Mouse (Mus musculus): ENCODE results near the gene Rab12.
A peak's percentile ranks its signal among the peaks of the same experiment; 100 is the strongest.
"Not testable (repeated sequence)": the region's sequence is repeated elsewhere in the genome, so short reads cannot be mapped to it uniquely, and the experiment has no call there.

Gene Rab12

DNA sequence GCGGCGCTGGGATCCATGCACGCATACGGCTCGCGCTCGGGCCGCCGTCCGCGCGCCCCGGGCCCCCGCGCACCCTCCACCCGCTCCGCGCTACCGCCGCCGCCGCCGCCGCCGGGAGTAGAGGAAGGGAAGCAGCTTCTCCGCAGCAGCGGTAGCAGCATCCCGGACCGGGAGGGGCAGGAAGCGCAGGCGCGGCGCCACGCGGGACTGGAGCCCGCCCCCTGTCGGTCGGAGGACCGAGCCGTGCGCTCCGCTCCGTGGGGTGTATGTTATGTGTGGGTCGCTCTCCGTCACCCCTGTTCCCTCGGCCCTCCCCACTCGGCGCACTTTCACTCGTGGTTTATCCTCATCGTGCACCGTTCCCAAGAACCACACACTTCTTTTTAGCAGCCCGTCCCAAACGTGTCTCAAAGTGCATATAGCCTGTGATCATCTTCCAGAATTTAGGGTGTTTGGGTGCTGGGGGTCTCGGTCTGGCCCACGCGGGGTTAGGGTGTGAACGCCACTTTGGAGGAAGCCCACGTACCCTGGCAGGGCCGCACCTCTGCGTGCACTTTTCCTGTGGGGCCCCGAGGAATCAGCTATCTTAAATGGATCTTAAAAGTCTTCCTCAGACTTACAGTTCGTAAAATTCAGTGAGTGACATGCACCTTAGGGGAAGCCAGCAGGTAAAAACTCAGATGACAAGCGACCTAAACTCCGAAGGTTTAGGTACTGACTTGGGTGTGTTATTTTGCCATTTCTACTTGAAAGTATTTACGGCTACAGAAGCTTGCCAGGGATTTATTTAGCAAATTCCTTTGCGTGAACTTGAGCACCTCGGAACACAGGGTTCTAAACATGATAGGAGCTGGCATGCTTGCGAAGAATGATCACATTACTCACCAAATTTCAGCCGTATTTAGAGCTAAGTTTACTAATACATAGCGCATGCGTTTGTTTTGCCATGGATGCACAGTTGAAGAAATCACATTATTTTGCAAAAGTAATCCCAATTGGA is at the start of gene Rab12:
Rab12 (minus strand) TSS at position 176 of the 1,000 bp plus-strand sequence.
- DNase-seq (ENCODE audit: low spot score in 2 of 2), result peak; percentile 81

- peak; percentile 22 to 29 for DNase-seq (ENCODE audit: low spot score in 2 of 2)
These were observed 44.7 kb upstream of the Rab12 start for GRCm38 (mm10) chr17:66564213-66564612.

DNA sequence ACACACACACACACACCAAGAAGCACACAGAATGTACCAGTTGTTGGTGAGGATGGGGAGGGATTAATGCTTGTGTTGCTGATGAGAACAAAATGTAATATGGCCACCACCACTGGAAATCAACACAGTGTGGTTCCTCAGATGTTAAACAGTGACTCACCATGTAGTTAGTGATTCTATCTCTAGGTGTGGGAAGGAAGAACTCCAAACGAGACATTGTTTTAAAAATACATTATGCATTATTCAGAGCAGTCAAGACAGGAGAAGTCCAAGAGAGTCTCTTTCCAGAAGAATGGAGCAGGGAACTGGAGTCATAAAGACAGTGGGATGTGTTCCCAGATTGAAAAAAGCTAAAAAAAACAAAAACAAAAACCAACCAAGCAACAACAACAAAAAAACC is 44.0 kb upstream of the Rab12 start:
- no peak for DNase-seq (ENCODE audit: low spot score in 2 of 2)

- no peak for DNase-seq (ENCODE audit: low spot score in 2 of 2)
These were observed 41.9 kb upstream of the Rab12 start for GRCm38 (mm10) chr17:66561380-66561779.

DNA sequence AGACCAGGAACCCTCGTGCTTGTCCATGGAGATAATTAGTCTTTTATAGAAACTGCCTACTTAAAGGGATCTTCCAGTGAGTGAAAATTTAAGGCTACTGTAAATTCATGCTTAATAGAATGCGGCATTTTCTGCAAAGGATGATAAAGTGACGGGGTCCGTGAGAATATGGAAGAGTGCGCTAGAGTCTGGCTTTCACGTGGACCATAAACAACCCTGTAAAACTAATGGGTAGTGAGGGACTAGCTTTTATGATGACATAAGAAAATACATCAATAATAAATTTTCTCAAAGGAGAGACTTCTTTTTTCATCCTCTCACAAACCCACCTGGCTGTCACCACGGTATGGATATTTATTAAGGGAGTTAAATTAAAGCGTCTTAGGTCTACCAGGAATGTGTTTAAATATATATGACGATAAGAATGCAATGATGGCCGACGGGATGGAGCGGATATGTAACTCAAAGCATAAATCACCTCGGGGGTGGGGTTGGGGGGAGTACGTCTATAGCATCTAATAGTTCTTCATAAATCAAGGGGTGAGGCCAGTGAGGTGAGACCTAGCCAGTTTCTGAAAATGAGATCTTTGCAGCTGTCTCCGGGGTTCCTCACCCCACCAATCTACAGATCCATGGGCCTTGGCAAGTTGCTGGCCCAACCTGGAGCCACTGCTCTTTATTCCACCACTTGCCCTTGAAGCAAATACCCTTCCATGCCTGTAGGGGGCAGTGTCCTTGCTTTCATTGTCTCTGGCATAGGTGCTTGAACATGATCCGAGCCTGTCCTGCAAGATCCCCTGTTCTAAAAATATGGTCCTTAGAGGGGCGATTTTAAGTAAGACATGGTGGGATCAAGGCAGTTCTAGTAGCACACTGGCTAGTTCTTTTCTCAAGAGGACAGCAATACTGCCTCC is 39.1 kb upstream of the Rab12 start:
- DNase-seq (ENCODE audit: low spot score in 2 of 2), result no peak

GRCm38 (mm10) chr17:66552690-66553089 is 33.2 kb upstream of the Rab12 start:
- no peak for DNase-seq (ENCODE audit: low spot score in 2 of 2)

- DNase-seq (ENCODE audit: low spot score in 2 of 2), result no peak
These were observed 31.0 kb upstream of the Rab12 start for GRCm38 (mm10) chr17:66550486-66550885.

DNA sequence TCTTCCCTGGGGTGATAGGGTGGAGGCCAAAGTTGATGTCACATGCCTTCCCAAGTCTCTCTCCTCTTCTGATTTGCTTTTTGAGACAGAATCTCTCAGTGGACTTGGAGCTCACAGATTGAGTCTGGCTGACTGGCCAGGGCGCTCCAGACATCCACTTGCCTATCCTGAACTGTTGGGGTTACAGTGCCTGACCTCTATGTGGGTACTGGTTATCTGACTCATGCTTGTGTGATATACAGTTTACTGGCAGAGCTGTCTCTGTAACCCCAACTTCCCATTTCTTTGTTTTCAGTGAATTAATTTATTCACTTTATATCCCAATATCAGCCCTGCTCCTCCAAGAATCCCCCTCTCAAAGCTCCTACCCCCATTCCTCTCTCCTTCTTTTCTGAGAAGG is 12.8 kb upstream of the Rab12 start:
- no peak for DNase-seq (ENCODE audit: low spot score in 2 of 2)

GRCm38 (mm10) chr17:66523396-66523795 is 3.9 kb upstream of the Rab12 start:
- DNase-seq (ENCODE audit: low spot score in 2 of 2), result no peak

- DNase-seq (ENCODE audit: low spot score in 2 of 2), result not testable (repeated sequence)
These were observed 3.1 kb upstream of the Rab12 start for GRCm38 (mm10) chr17:66522631-66523030.

- DNase-seq (ENCODE audit: low spot score in 2 of 2), result peak in 1 of 2 experiments; percentile 38
These were observed 514 bp downstream of the Rab12 start for GRCm38 (mm10) chr17:66518877-66519553.

GRCm38 (mm10) chr17:66516953-66517352 is 2.6 kb downstream of the Rab12 start:
- no peak for DNase-seq (ENCODE audit: low spot score in 2 of 2)

DNA sequence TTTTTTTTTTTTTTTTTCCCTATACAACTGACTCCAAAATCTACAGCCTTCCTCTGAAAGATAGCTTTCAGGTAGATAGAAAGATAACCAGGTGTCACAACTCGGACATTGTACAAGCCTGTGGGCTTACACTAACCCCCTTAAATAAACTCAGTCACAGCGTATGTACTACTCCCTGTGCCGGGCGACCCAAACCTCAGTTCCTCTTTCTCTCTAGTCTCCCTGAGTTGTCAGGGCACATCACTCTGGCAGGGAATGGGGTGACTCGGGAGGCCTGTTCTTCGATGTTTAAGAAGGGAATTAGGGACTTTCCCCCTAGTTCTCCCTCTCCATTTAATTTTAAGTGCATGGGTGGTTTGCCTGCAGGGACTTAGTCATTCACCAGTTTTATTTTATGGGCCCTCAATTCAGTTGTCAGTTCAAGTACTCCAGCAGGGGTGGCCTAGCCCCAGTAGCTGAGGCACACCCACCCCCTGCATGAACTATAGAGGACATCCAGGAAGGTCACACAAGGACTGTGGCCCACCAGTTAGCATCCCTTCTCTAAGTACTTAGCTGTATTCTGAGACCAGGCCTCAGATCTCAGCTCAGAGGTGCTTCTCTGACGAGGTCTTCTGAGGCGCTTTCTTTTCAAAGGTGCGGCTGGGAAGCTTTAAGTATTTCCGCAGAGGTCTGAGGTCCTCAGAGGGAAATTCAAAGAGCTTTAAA is 5.1 kb downstream of the Rab12 start:
- DNase-seq (ENCODE audit: low spot score in 2 of 2), result no peak

GRCm38 (mm10) chr17:66512202-66512956 is 7.2 kb downstream of the Rab12 start:
- DNase-seq (ENCODE audit: low spot score in 2 of 2), result no peak

DNA sequence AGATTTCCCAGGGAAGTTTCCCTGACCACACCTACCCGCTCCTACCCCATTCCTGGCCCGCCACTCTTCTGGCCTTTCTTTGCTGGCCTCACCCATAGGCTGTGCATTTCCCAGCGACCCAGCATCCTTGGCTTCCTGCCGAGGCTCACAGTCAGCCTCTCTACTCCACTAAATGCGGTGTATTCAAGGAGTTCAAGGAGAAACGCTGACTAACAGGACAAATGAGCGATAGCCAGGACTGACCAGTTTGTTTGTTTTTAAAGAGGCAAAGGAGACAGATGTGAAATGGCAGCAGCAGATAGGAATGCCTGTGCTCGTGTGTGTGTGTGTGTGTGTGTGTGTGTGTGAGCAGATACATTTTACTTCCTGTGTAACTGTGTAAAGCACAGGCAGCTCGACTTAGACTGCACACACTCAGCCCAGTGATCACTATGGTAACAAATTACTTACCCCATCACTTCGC is 9.3 kb downstream of the Rab12 start:
- no peak for DNase-seq (ENCODE audit: low spot score in 2 of 2)

GRCm38 (mm10) chr17:66507049-66507954 is 12.2 kb downstream of the Rab12 start:
- no peak for DNase-seq (ENCODE audit: low spot score in 2 of 2)

- no peak for DNase-seq (ENCODE audit: low spot score in 2 of 2)
These were observed 14.6 kb downstream of the Rab12 start for GRCm38 (mm10) chr17:66504964-66505363.

DNA sequence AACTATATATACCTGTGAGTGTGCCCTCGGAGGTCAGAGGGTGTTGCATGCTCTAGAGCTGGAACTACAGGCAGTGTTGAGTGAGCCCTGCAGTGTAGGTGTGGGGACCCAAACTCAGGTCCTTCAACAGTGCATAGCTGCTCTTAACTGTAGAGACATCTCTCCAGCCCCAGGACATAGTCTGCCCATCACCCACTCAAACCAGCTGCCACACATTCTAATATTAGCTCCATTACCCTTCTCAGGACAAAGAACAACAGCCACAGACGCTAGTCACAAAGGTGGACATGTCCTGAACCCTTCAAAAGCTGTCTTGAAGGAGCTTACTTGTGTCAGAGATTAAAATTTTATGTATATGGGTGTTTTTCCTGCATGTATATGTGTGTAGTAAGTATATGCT is 15.3 kb downstream of the Rab12 start:
- DNase-seq (ENCODE audit: low spot score in 2 of 2), result no peak

GRCm38 (mm10) chr17:66503466-66503865 is 16.1 kb downstream of the Rab12 start:
- DNase-seq (ENCODE audit: low spot score in 2 of 2), result no peak
